Mouse (Mus musculus) cerebellum, adult 2 months (tissue): ENCODE measurements around the gene Gpc1. TPM values are rescaled to one million over a fixed set of nuclear protein-coding genes. Genes with fewer than 3 reads are reported as not detected.

Experiments
- DNase-seq, 2 experiments: peaks; one replicate each; pipeline ENCODE4 v3.0.0; 2021
- H3K27ac ChIP-seq: fragments of 200-500 bp; 2 replicates; pipeline ENCODE4 v1.5.1; 2012; ENCODE audit warnings: low read length, control low read depth, inconsistent platforms; ENCODE audit not compliant: insufficient read depth
- H3K27me3 ChIP-seq: fragments of 200-500 bp; 2 replicates; pipeline ENCODE4 v1.6.1; 2012; ENCODE audit warnings: inconsistent platforms, mild to moderate bottlenecking, low read length, moderate library complexity; ENCODE audit not compliant: control insufficient read depth, insufficient read depth
- H3K4me1 ChIP-seq: fragments of 200-500 bp; 2 replicates; pipeline ENCODE4 v1.6.1; 2011; ENCODE audit warnings: low read length; ENCODE audit not compliant: control insufficient read depth, insufficient read depth
- H3K4me3 ChIP-seq: fragments of 200-500 bp; replicated peaks from 2 replicates; pipeline ENCODE3; 2011; ENCODE audit warnings: mild to moderate bottlenecking, low read depth, low read length, control low read depth; ENCODE audit not compliant: insufficient read depth
- CTCF ChIP-seq: fragments of 200-500 bp; IDR thresholded peaks from 2 replicates; pipeline ENCODE4 v1.5.1; 2011; ENCODE audit warnings: low read depth, mild to moderate bottlenecking, control low read depth, low read length, moderate library complexity, borderline replicate concordance; ENCODE audit not compliant: insufficient read depth
- POLR2A ChIP-seq: fragments of 200-500 bp; IDR thresholded peaks from 2 replicates; pipeline ENCODE4 v1.6.1; 2011; ENCODE audit warnings: low read length, control low read depth, borderline replicate concordance; ENCODE audit not compliant: insufficient read depth
- WGBS: fragments of 180-500 bp; shearing (Covaris S2); methylation state at CpG from one replicate; pipeline ENCODE4 v1.1.7; 2018; 5-methylcytosine and 5-hydroxymethylcytosine counted together
- polyA plus RNA-seq: library from polyadenylated mRNA; depleted of rRNA; stranded (reverse); fragments of >200 nt; gene quantifications from 2 replicates; pipeline ENCODE4 v1.2.3, GENCODE M21; 2012; rRNA removed

Gene Gpc1
- polyA plus RNA-seq = 59.2 and 62.5 TPM in 2 replicates

GRCm38 (mm10) chr1:92831188-92832001 is at the start of gene Gpc1:
Gene Gpc1 (plus strand): TSS chr1:92831645.
- Histone ChIP-seq H3K4me1 (peaks cover 14% of the 10 kb centered on the region), H3K4me3 (peak within 1 kb of the TSS; percentile 86), H3K27me3 (no peaks in the 10 kb centered on the region), H3K27ac (peak within 1 kb of the TSS; percentile 96)
- TF ChIP-seq POLR2A (peak; percentile 93), CTCF (no peak)
- peak; percentile 95 for DNase-seq
- under 1% methylated on average over 70 of the region's 99 CpGs for WGBS

DNA sequence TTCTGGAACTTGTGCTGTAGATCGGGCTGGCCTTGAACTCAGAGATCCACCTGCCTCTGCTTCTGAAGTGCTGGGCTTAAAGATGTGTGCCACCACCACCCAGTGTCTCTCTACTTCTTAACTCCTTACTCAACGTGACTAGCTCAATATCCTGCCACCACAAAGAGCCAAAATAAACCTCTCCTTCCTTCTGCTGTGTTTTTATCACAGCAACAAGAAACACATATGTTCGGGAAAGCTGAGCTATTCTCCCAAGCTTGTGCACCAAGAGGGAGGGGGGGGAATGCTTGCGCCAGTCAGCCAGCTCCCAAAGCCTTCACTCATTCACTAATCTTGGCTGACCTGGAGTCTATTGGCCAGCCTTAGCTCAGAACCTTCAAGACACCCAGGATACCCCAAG is 49.6 kb upstream of the Gpc1 start:
- no peak overlapping the region for H3K4me3 ChIP-seq
- no peak for TF ChIP-seq CTCF
- TF ChIP-seq POLR2A = no peak
- DNase-seq = no peak
- H3K4me1 ChIP-seq = peaks cover 5% of the 10 kb centered on the region; the same call in 1 of the 2 replicates
- no peak overlapping the region for H3K27ac ChIP-seq
- no peaks in the 10 kb centered on the region for H3K27me3 ChIP-seq
- WGBS = 83% methylated on average over 4 of the region's 4 CpGs

- Histone ChIP-seq H3K27me3 (no peaks in the 10 kb centered on the region), H3K4me3 (no peak overlapping the region), H3K27ac (no peak overlapping the region), H3K4me1 (peaks cover 12% of the 10 kb centered on the region)
- 59% methylated on average over 6 of the region's 6 CpGs for WGBS
- DNase-seq = no peak
- TF ChIP-seq CTCF (no peak), POLR2A (no peak)
Observed at GRCm38 (mm10) chr1:92782587-92782986, 48.9 kb upstream of the Gpc1 start.

GRCm38 (mm10) chr1:92787221-92787620 is 44.2 kb upstream of the Gpc1 start:
- WGBS = 19% methylated on average over 8 of the region's 8 CpGs
- H3K27me3 ChIP-seq = no peaks in the 10 kb centered on the region
- peak; percentile 34 to 38 for DNase-seq
- H3K4me1 ChIP-seq = peaks cover 13% of the 10 kb centered on the region
- H3K27ac ChIP-seq = no peak overlapping the region
- H3K4me3 ChIP-seq = no peak overlapping the region
- TF ChIP-seq POLR2A (no peak), CTCF (no peak)

DNA sequence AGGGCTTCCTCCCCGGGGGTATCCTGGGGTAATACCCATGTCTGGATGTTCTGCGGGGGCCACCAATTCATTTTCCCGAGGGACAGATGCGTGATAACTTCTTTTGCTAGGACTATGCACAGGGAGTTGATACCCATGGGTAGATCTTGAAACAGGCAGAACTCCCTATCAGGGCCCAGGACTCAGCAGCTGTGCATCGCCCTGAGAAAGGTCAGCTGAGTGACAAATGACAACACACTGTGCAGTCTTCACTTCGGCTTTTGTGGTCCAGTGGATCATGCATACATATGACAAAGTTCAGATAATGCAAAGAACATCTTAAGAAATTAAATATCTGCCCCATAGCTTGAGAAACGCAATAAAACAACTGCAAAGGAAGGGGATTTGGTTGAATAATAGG is 43.4 kb upstream of the Gpc1 start:
- H3K27me3 ChIP-seq = no peaks in the 10 kb centered on the region
- peaks cover 13% of the 10 kb centered on the region for H3K4me1 ChIP-seq
- no peak overlapping the region for H3K27ac ChIP-seq
- no peak for TF ChIP-seq POLR2A
- TF ChIP-seq CTCF = no peak
- 90% methylated on average over 7 of the region's 7 CpGs for WGBS
- DNase-seq = no peak
- no peak overlapping the region for H3K4me3 ChIP-seq

GRCm38 (mm10) chr1:92790628-92791027 is 40.8 kb upstream of the Gpc1 start:
- no peaks in the 10 kb centered on the region for H3K27me3 ChIP-seq
- WGBS = 39% methylated on average over 7 of the region's 7 CpGs
- H3K4me1 ChIP-seq = peaks cover 18% of the 10 kb centered on the region
- DNase-seq = no peak
- no peak overlapping the region for H3K27ac ChIP-seq
- TF ChIP-seq CTCF (no peak), POLR2A (no peak)
- H3K4me3 ChIP-seq = no peak overlapping the region

DNA sequence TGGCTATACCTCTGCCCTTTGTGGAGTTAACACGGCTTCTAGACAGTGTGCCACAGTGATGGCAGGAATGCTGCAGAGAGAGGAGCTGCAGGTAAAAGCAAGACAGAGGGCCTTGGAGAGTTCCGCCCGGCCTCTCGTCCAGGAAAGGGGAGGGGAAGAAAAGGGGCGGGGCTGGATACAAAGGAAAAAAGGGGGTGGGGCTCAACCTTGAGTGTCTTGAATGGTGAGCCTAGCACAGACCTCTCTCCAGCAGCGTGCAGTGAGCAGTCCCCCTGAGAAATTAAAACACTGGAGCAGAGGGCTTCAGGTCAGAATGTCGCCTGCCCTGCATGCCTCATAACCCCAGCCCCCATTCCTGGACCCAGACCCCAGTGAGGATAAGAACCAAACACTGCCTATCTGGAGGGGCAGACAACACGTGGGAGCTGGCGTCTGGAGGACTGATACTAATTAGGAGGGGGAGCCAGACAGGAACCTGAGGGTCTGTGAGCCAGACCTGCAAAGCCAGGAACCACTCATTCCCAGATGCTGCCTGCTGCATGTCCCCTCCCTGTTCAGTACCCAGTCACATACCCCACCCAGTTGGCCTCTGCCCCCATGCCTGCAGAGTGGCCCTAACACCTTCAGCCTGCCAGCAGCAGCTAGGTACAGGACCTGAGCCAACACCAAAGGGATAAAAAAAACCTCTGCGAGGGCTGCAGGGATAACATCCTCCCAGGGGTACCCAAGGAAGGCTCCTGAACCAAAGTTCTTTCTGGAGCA is 40.2 kb upstream of the Gpc1 start:
- Histone ChIP-seq H3K27me3 (no peaks in the 10 kb centered on the region), H3K27ac (no peak overlapping the region), H3K4me3 (no peak overlapping the region), H3K4me1 (peaks cover 18% of the 10 kb centered on the region)
- DNase-seq = no peak
- TF ChIP-seq POLR2A (no peak), CTCF (no peak)
- WGBS = 37% methylated on average over 10 of the region's 10 CpGs
